Mouse (Mus musculus) midbrain, embryonic 14.5 days (tissue): ENCODE measurements around the gene Kcnip4. TPM values are rescaled to one million over a fixed set of nuclear protein-coding genes. Genes with fewer than 3 reads are reported as not detected.

Source experiments
- ATAC-seq: fragments of 200-750 bp; cut with Nextera tagmentation; 2 replicates; pipeline ENCODE4 v1.8.0; 2017; ENCODE audit warnings: moderate number of reproducible peaks, moderate library complexity; ENCODE audit not compliant: low FRiP score, low TSS enrichment
- DNase-seq: peaks from one replicate; pipeline ENCODE4 v3.0.0-alpha.2; 2015
- H3K27ac ChIP-seq: fragments of 300-500 bp; sonication (generic); replicated peaks from 2 replicates; pipeline ENCODE4 v1.5.1; 2014; ENCODE audit warnings: mild to moderate bottlenecking, low read depth, low read length, moderate library complexity
- H3K27me3 ChIP-seq: fragments of 300-500 bp; sonication (generic); 2 replicates; pipeline ENCODE4 v1.6.1; 2014; ENCODE audit warnings: low read length, control low read depth, mixed read lengths; ENCODE audit not compliant: control insufficient read depth, insufficient read depth
- H3K36me3 ChIP-seq: fragments of 300-500 bp; sonication (generic); 2 replicates; pipeline ENCODE4 v1.6.1; 2014; ENCODE audit warnings: low read length, control low read depth; ENCODE audit not compliant: control insufficient read depth, insufficient read depth
- H3K4me1 ChIP-seq: fragments of 300-500 bp; sonication (generic); 2 replicates; pipeline ENCODE4 v1.6.1; 2014; ENCODE audit warnings: mild to moderate bottlenecking, antibody characterized with exemption, low read length, control low read depth; ENCODE audit not compliant: control insufficient read depth, insufficient read depth
- H3K4me2 ChIP-seq: fragments of 300-500 bp; sonication (generic); 2 replicates; pipeline ENCODE4 v1.6.1; 2014; ENCODE audit warnings: mild to moderate bottlenecking, low read length, moderate library complexity
- H3K4me3 ChIP-seq: fragments of 300-500 bp; sonication (generic); replicated peaks from 2 replicates; pipeline ENCODE4 v1.5.1; 2014; ENCODE audit warnings: low read depth, low read length
- H3K9ac ChIP-seq: fragments of 300-500 bp; sonication (generic); replicated peaks from 2 replicates; pipeline ENCODE4 v1.6.1; 2014; ENCODE audit warnings: mild to moderate bottlenecking, low read length, moderate library complexity
- H3K9me3 ChIP-seq: fragments of 300-500 bp; sonication (generic); 2 replicates; pipeline ENCODE4 v1.6.1; 2016; ENCODE audit warnings: low read length, control low read depth, mixed read lengths; ENCODE audit not compliant: control insufficient read depth
- WGBS: fragments of 180-500 bp; shearing (Covaris S2); extraction: QIAGEN DNeasy Blood & Tissue Kit; methylation state at CpG from one replicate; pipeline ENCODE4 v1.1.7; 2014; 5-methylcytosine and 5-hydroxymethylcytosine counted together
- polyA plus RNA-seq: library from polyadenylated mRNA; unstranded; fragments of >200 nt; fragmentation: Nextera tagmentation; extraction: Ambion mirVana; gene quantifications from 2 replicates; pipeline ENCODE4 v1.2.1, GENCODE M21; 2014

Kcnip4 gene
- polyA plus RNA-seq, 1 experiment from 2014 or later: 18.6 TPM

GRCm38 (mm10) chr5:48460221-48460620 lies 1064.5 kb downstream of the Kcnip4 start:
- DNase-seq (no peak), ATAC-seq (no peak)
- Histone ChIP-seq H3K9me3 (no peaks in the 10 kb centered on the region), H3K36me3 (no peaks in the 10 kb centered on the region), H3K4me3 (no peak overlapping the region), H3K27me3 (no peaks in the 10 kb centered on the region), H3K4me2 (no peak overlapping the region), H3K9ac (no peak overlapping the region), H3K4me1 (no peaks in the 10 kb centered on the region), H3K27ac (no peak overlapping the region)
- WGBS: 73% methylated on average over 2 of the region's 2 CpGs

- H3K4me3 ChIP-seq: no peak overlapping the region
- no peak overlapping the region for H3K4me2 ChIP-seq
- H3K9me3 ChIP-seq: no peaks in the 10 kb centered on the region
- no peaks in the 10 kb centered on the region for H3K36me3 ChIP-seq
- H3K4me1 ChIP-seq: no peaks in the 10 kb centered on the region
- no peak for ATAC-seq
- no peaks in the 10 kb centered on the region for H3K27me3 ChIP-seq
- DNase-seq: no peak
- 83% methylated on average over 1 of the region's 1 CpGs for WGBS
- no peak overlapping the region for H3K27ac ChIP-seq
- H3K9ac ChIP-seq: no peak overlapping the region
Measured at GRCm38 (mm10) chr5:48448888-48449287, 1075.8 kb downstream of the Kcnip4 start.

GRCm38 (mm10) chr5:48430459-48430858 lies 1094.2 kb downstream of the Kcnip4 start:
- H3K9ac ChIP-seq: no peak overlapping the region
- H3K4me3 ChIP-seq: no peak overlapping the region
- no peak overlapping the region for H3K4me2 ChIP-seq
- H3K27me3 ChIP-seq: no peaks in the 10 kb centered on the region
- H3K27ac ChIP-seq: no peak overlapping the region
- no peaks in the 10 kb centered on the region for H3K36me3 ChIP-seq
- DNase-seq (peak; percentile 86), ATAC-seq (peak; percentile 66; the same call in 1 of the 2 replicates)
- H3K9me3 ChIP-seq: no peaks in the 10 kb centered on the region
- H3K4me1 ChIP-seq: no peaks in the 10 kb centered on the region

- Histone ChIP-seq H3K27ac (no peak overlapping the region), H3K9ac (no peak overlapping the region), H3K36me3 (no peaks in the 10 kb centered on the region), H3K4me2 (no peak overlapping the region), H3K4me1 (no peaks in the 10 kb centered on the region), H3K9me3 (no peaks in the 10 kb centered on the region), H3K27me3 (no peaks in the 10 kb centered on the region), H3K4me3 (no peak overlapping the region)
- DNase-seq (no peak), ATAC-seq (no peak)
- 85% methylated on average over 1 of the region's 1 CpGs for WGBS
Measured at GRCm38 (mm10) chr5:48421957-48422356, 1102.8 kb downstream of the Kcnip4 start.

- Histone ChIP-seq H3K27ac (no peak overlapping the region), H3K27me3 (no peaks in the 10 kb centered on the region), H3K4me2 (no peak overlapping the region), H3K4me1 (no peaks in the 10 kb centered on the region), H3K4me3 (no peak overlapping the region), H3K9me3 (no peaks in the 10 kb centered on the region), H3K9ac (no peak overlapping the region), H3K36me3 (no peaks in the 10 kb centered on the region)
- ATAC-seq (no peak), DNase-seq (no peak)
- 98% methylated on average over 2 of the region's 2 CpGs for WGBS
Measured at GRCm38 (mm10) chr5:48419741-48420140, 1105.0 kb downstream of the Kcnip4 start.

- H3K9me3 ChIP-seq: no peaks in the 10 kb centered on the region
- 98% methylated on average over 4 of the region's 4 CpGs for WGBS
- H3K4me1 ChIP-seq: no peaks in the 10 kb centered on the region
- no peaks in the 10 kb centered on the region for H3K27me3 ChIP-seq
- H3K27ac ChIP-seq: no peak overlapping the region
- no peak overlapping the region for H3K4me3 ChIP-seq
- H3K9ac ChIP-seq: no peak overlapping the region
- ATAC-seq: no peak
- no peak overlapping the region for H3K4me2 ChIP-seq
- H3K36me3 ChIP-seq: no peaks in the 10 kb centered on the region; the same call in 1 of the 2 replicates
- no peak for DNase-seq
Measured at GRCm38 (mm10) chr5:48412261-48412660, 1112.4 kb downstream of the Kcnip4 start.

GRCm38 (mm10) chr5:48411462-48411861 lies 1113.2 kb downstream of the Kcnip4 start:
- no peak overlapping the region for H3K9ac ChIP-seq
- H3K4me3 ChIP-seq: no peak overlapping the region
- DNase-seq (no peak), ATAC-seq (no peak)
- no peaks in the 10 kb centered on the region for H3K4me1 ChIP-seq
- no peaks in the 10 kb centered on the region for H3K9me3 ChIP-seq
- H3K36me3 ChIP-seq: no peaks in the 10 kb centered on the region; the same call in 1 of the 2 replicates
- H3K27me3 ChIP-seq: no peaks in the 10 kb centered on the region
- no peak overlapping the region for H3K4me2 ChIP-seq
- 90% methylated on average over 4 of the region's 4 CpGs for WGBS
- H3K27ac ChIP-seq: no peak overlapping the region

- no peak overlapping the region for H3K4me3 ChIP-seq
- H3K4me2 ChIP-seq: no peak overlapping the region
- H3K9ac ChIP-seq: no peak overlapping the region
- ATAC-seq (no peak), DNase-seq (no peak)
- WGBS: 78% methylated on average over 5 of the region's 5 CpGs
- H3K27ac ChIP-seq: no peak overlapping the region
- H3K27me3 ChIP-seq: no peaks in the 10 kb centered on the region
- no peaks in the 10 kb centered on the region; the same call in 1 of the 2 replicates for H3K36me3 ChIP-seq
- no peaks in the 10 kb centered on the region for H3K9me3 ChIP-seq
- no peaks in the 10 kb centered on the region for H3K4me1 ChIP-seq
Measured at GRCm38 (mm10) chr5:48410348-48410747, 1114.4 kb downstream of the Kcnip4 start.

- Histone ChIP-seq H3K36me3 (no peaks in the 10 kb centered on the region), H3K27ac (no peak overlapping the region), H3K9ac (no peak overlapping the region), H3K4me3 (no peak overlapping the region), H3K9me3 (no peaks in the 10 kb centered on the region), H3K4me2 (no peak overlapping the region), H3K4me1 (no peaks in the 10 kb centered on the region), H3K27me3 (no peaks in the 10 kb centered on the region)
- ATAC-seq: no peak
- DNase-seq: no peak
- WGBS: 88% methylated on average over 4 of the region's 4 CpGs
Measured at GRCm38 (mm10) chr5:48408276-48408675, 1116.4 kb downstream of the Kcnip4 start.
